Mouse (Mus musculus): ENCODE results near the gene Gm9736. TPM values are rescaled to one million over a fixed set of nuclear protein-coding genes. Genes with fewer than 3 reads are reported as not detected.
"Not testable (repeated sequence)": the region's sequence is repeated elsewhere in the genome, so short reads cannot be mapped to it uniquely, and the experiment has no call there.

The Gm9736 gene
- total RNA-seq (2014; rRNA removed) = not detected in 2 replicates
- polyA plus RNA-seq (2015; fragmentation: Nextera tagmentation; extraction: Ambion mirVana) = not detected in 2 replicates

DNA sequence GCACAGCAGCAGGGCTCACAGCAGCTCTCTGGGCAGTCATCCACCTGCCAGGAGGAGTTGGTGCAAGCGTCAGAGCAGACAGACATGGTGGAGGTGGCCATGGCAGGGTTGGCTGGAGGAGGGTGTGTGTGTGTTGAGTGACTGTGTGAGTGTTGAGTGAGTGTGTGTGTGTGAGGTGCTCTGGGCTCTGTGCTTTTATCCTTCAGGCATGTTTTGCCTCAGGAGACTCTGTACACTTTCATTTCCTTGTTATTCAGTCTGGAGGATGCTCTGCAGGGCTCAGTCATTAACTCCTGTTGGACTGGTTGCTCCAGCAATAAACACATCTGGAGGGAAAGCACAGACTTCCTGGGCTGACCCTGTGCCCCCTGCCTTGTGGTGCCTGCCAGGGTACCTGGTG, at the start of gene Gm9736:
TSS of gene Gm9736 (minus strand) at position 101 of the 400 bp plus-strand sequence.
- ATAC-seq; H3K27ac ChIP-seq (ENCODE audit: low read depth, low read length); H3K9ac ChIP-seq; H3K9me3 ChIP-seq (ENCODE audit: low read length); H3K4me2 ChIP-seq (ENCODE audit: low read depth); H3K4me1 ChIP-seq (ENCODE audit: insufficient read depth); DNase-seq; H3K27me3 ChIP-seq (ENCODE audit: insufficient read depth, low read length); H3K4me3 ChIP-seq (ENCODE audit: low read depth, low read length); H3K36me3 ChIP-seq (ENCODE audit: insufficient read depth): not testable (repeated sequence)
- 62% methylated on average over 1 of the region's 1 CpGs for WGBS

DNA sequence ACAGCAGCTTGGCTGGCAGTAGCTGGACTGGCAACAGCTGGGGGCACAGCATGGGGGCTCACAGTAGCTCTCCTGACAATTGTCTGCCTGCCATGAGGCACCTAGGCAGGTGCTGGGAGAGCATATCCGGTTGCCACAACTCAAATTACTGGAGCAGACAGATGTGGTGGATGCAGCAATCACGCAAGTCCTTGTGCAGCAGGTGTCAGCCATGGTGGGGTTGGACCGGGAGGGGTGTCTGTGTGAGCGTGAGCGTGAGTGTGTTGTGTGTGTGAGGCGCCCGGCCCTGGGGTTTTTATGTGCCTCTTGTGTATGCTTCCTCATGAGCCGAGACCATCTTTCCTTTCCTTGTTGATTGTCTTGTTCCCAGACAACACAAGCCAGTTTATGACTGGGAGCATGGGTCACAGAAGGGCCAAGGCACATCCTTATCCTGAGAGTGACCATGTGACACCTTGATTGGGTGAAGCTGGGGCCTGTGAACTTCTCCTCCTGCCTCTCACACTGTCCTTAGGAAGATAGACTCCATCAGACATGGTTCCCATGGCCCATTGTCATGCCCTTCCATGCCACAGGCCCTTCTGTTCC, 47.9 kb upstream of the Gm9736 start, which contains the start of gene Gm19668:
TSS of gene Gm19668 (minus strand) at position 213 of the 588 bp plus-strand sequence.
- no peak for TF ChIP-seq CTCF (IDR thresholded peaks at IDR 0.05; ENCODE audit: low read depth)
- Histone ChIP-seq H3K4me2 (ENCODE audit: low read depth) (no peak within 1 kb of the TSS), H3K36me3 (ENCODE audit: insufficient read depth) (no peaks in the 10 kb centered on the region), H3K9me3 (ENCODE audit: low read length) (no peaks in the 10 kb centered on the region), H3K27me3 (ENCODE audit: insufficient read depth, low read length) (no peaks in the 10 kb centered on the region), H3K4me3 (ENCODE audit: low read depth, low read length) (no peak within 1 kb of the TSS), H3K27ac (ENCODE audit: low read depth, low read length) (no peak within 1 kb of the TSS), H3K4me1 (ENCODE audit: insufficient read depth) (no peaks in the 10 kb centered on the region), H3K9ac (no peak within 1 kb of the TSS)
- WGBS = 61% methylated on average over 8 of the region's 8 CpGs
- ATAC-seq = no peak
- DNase-seq = no peak

- not testable (repeated sequence) for H3K4me3 ChIP-seq (ENCODE audit: low read depth, low read length); H3K36me3 ChIP-seq (ENCODE audit: insufficient read depth); H3K4me2 ChIP-seq (ENCODE audit: low read depth); DNase-seq; H3K9ac ChIP-seq; H3K27ac ChIP-seq (ENCODE audit: low read depth, low read length); H3K27me3 ChIP-seq (ENCODE audit: insufficient read depth, low read length); ATAC-seq; H3K4me1 ChIP-seq (ENCODE audit: insufficient read depth); H3K9me3 ChIP-seq (ENCODE audit: low read length)
- WGBS = 54% methylated on average over 2 of the region's 3 CpGs
These were observed 47.2 kb upstream of the Gm9736 start for GRCm38 (mm10) chr10:77798164-77798920.

DNA sequence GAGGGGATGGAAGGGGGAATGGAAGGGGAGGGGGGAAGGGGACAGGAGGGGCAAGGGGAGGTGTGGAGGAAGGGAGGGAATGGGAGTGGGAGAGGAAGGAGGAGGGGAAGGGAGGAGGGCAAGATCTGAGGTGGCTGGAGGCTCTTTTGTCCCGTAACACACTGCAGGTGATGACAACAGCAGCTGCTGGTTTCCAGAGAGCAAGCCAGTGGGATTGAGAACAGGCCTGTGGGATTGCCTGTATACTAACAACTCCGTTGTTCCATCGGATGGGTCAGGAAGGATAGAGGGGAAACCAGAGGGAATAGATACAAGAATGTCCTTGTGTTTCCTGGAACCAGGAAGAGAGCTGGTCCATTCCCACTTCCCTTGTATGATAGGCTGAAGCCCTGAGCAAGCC, 46.5 kb upstream of the Gm9736 start:
- H3K9me3 ChIP-seq (ENCODE audit: low read length) = no peaks in the 10 kb centered on the region
- H3K36me3 ChIP-seq (ENCODE audit: insufficient read depth) = no peaks in the 10 kb centered on the region
- H3K4me2 ChIP-seq (ENCODE audit: low read depth) = no peak overlapping the region
- DNase-seq = no peak
- no peaks in the 10 kb centered on the region for H3K4me1 ChIP-seq (ENCODE audit: insufficient read depth)
- H3K27me3 ChIP-seq (ENCODE audit: insufficient read depth, low read length) = no peaks in the 10 kb centered on the region
- H3K9ac ChIP-seq = no peak overlapping the region
- ATAC-seq = no peak
- TF ChIP-seq CTCF (IDR thresholded peaks at IDR 0.05; ENCODE audit: low read depth) = no peak
- no peak overlapping the region for H3K27ac ChIP-seq (ENCODE audit: low read depth, low read length)
- WGBS = 12% methylated on average over 3 of the region's 3 CpGs
- no peak overlapping the region for H3K4me3 ChIP-seq (ENCODE audit: low read depth, low read length)

GRCm38 (mm10) chr10:77794976-77795375, 43.8 kb upstream of the Gm9736 start, which contains the start of gene Gm9639:
Gene Gm9639 (minus strand): TSS chr10:77795076.
- no peaks in the 10 kb centered on the region for H3K4me1 ChIP-seq (ENCODE audit: insufficient read depth)
- no peak within 1 kb of the TSS for H3K9ac ChIP-seq
- H3K27me3 ChIP-seq (ENCODE audit: insufficient read depth, low read length) = no peaks in the 10 kb centered on the region
- H3K36me3 ChIP-seq (ENCODE audit: insufficient read depth) = no peaks in the 10 kb centered on the region
- H3K27ac ChIP-seq (ENCODE audit: low read depth, low read length) = no peak within 1 kb of the TSS
- H3K4me2 ChIP-seq (ENCODE audit: low read depth) = no peak within 1 kb of the TSS
- no peaks in the 10 kb centered on the region for H3K9me3 ChIP-seq (ENCODE audit: low read length)
- no peak within 1 kb of the TSS for H3K4me3 ChIP-seq (ENCODE audit: low read depth, low read length)
- no peak for ATAC-seq
- 48% methylated on average over 2 of the region's 2 CpGs for WGBS
- TF ChIP-seq CTCF (IDR thresholded peaks at IDR 0.05; ENCODE audit: low read depth) = no peak
- no peak for DNase-seq

- TF ChIP-seq CTCF (IDR thresholded peaks at IDR 0.05; ENCODE audit: low read depth) = no peak
- ATAC-seq (no peak), DNase-seq (no peak)
- Histone ChIP-seq H3K9ac (no peak overlapping the region), H3K4me1 (ENCODE audit: insufficient read depth) (no peaks in the 10 kb centered on the region), H3K4me3 (ENCODE audit: low read depth, low read length) (no peak overlapping the region), H3K27me3 (ENCODE audit: insufficient read depth, low read length) (no peaks in the 10 kb centered on the region), H3K4me2 (ENCODE audit: low read depth) (no peak overlapping the region), H3K27ac (ENCODE audit: low read depth, low read length) (no peak overlapping the region), H3K36me3 (ENCODE audit: insufficient read depth) (no peaks in the 10 kb centered on the region), H3K9me3 (ENCODE audit: low read length) (no peaks in the 10 kb centered on the region)
- 83% methylated on average over 2 of the region's 2 CpGs for WGBS
These were observed 37.5 kb upstream of the Gm9736 start for GRCm38 (mm10) chr10:77788621-77789020.

GRCm38 (mm10) chr10:77787876-77788275, 36.7 kb upstream of the Gm9736 start, which contains the start of gene Gm7137:
Gene Gm7137 (minus strand): TSS chr10:77788200.
- H3K36me3 ChIP-seq (ENCODE audit: insufficient read depth); H3K4me1 ChIP-seq (ENCODE audit: insufficient read depth); H3K4me2 ChIP-seq (ENCODE audit: low read depth); DNase-seq; H3K9me3 ChIP-seq (ENCODE audit: low read length); H3K27ac ChIP-seq (ENCODE audit: low read depth, low read length); H3K4me3 ChIP-seq (ENCODE audit: low read depth, low read length); ATAC-seq; H3K27me3 ChIP-seq (ENCODE audit: insufficient read depth, low read length); H3K9ac ChIP-seq: not testable (repeated sequence)
- WGBS = 67% methylated on average over 1 of the region's 1 CpGs

DNA sequence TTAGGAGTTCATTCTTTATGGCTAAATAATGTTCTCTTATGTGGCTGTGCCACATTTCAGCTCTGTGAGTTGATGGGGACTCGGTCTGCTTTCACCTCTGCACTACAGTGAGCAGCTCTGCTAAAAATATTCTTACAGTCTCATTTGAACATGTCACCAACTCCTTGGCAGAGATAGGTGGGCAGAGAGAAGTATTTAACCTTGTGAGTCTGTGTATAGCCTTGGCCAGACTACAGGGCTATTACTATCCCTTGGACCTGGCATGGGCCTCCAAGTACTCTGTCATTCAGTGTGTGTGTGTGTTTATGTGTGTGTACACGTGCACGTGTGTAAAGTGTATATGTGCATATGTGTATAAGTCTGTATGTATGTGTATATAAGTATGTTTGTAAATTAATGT, 32.2 kb upstream of the Gm9736 start:
- 67% methylated on average over 1 of the region's 3 CpGs for WGBS
- not testable (repeated sequence) for H3K36me3 ChIP-seq (ENCODE audit: insufficient read depth); H3K9me3 ChIP-seq (ENCODE audit: low read length); DNase-seq; ATAC-seq; H3K27me3 ChIP-seq (ENCODE audit: insufficient read depth, low read length); H3K9ac ChIP-seq; H3K4me3 ChIP-seq (ENCODE audit: low read depth, low read length); H3K27ac ChIP-seq (ENCODE audit: low read depth, low read length); H3K4me2 ChIP-seq (ENCODE audit: low read depth); H3K4me1 ChIP-seq (ENCODE audit: insufficient read depth)

DNA sequence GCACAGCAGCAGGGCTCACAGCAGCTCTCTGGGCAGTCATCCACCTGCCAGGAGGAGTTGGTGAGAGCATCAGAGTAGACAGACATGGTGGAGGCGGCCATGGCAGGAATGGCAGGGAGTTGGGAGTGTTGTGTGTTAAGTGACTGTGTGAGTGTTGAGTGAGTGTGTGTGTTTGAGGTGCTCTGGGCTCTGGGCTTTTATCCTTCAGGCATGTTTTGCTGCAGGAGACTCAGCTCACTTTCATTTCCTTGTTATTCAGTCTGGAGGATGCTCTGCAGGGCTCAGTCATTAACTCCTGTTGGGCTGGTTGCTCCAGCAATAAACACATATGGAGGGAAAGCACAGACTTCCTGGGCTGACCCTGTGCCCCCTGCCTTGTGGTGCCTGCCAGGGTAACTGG, 31.3 kb upstream of the Gm9736 start, which contains the start of gene Gm3250:
TSS of gene Gm3250 (minus strand) at position 101 of the 400 bp plus-strand sequence.
- H3K36me3 ChIP-seq (ENCODE audit: insufficient read depth); H3K9me3 ChIP-seq (ENCODE audit: low read length); H3K9ac ChIP-seq; H3K4me2 ChIP-seq (ENCODE audit: low read depth); H3K27me3 ChIP-seq (ENCODE audit: insufficient read depth, low read length); ATAC-seq; DNase-seq; H3K27ac ChIP-seq (ENCODE audit: low read depth, low read length); H3K4me1 ChIP-seq (ENCODE audit: insufficient read depth); H3K4me3 ChIP-seq (ENCODE audit: low read depth, low read length): not testable (repeated sequence)
- WGBS = no CpG with 5 or more reads among the region's 1 CpGs

- H3K4me3 ChIP-seq (ENCODE audit: low read depth, low read length); H3K36me3 ChIP-seq (ENCODE audit: insufficient read depth); H3K27me3 ChIP-seq (ENCODE audit: insufficient read depth, low read length); ATAC-seq; H3K4me1 ChIP-seq (ENCODE audit: insufficient read depth); H3K27ac ChIP-seq (ENCODE audit: low read depth, low read length); H3K9me3 ChIP-seq (ENCODE audit: low read length); DNase-seq; H3K9ac ChIP-seq; H3K4me2 ChIP-seq (ENCODE audit: low read depth): not testable (repeated sequence)
- 45% methylated on average over 1 of the region's 1 CpGs for whole genome bisulfite sequencing
These were observed 25.7 kb upstream of the Gm9736 start, which contains the start of gene Gm7138 for GRCm38 (mm10) chr10:77776844-77777243. Gene Gm7138 (minus strand): TSS chr10:77776944.
